Mouse (Mus musculus): ENCODE results near the gene Ormdl3. TPM values are rescaled to one million over a fixed set of nuclear protein-coding genes. Genes with fewer than 3 reads are reported as not detected.

Gene Ormdl3
- polyA plus RNA-seq (2012; rRNA removed; ENCODE audit: low replicate concordance): 218 and 235 TPM in 2 replicates

GRCm38 (mm10) chr11:98586892-98587563 lies at the start of gene Ormdl3:
TSS of gene Ormdl3 (minus strand) at chr11:98587368.

GRCm38 (mm10) chr11:98625611-98626410 lies 38.6 kb upstream of the Ormdl3 start, which contains the start of the genes Gm12355 and Gsdma3:
TSS of gene Gm12355 (minus strand) at chr11:98625661.
TSS of gene Gsdma3 (plus strand) at chr11:98626360.

GRCm38 (mm10) chr11:98597991-98598390 lies 10.8 kb upstream of the Ormdl3 start, which contains the start of gene Lrrc3c:
TSS of gene Lrrc3c (plus strand) at chr11:98598291.

GRCm38 (mm10) chr11:98550975-98551828 lies 36.0 kb downstream of the Ormdl3 start, which contains the start of gene Zpbp2:
TSS of gene Zpbp2 (plus strand) at chr11:98551097.

GRCm38 (mm10) chr11:98545711-98546231 lies 41.4 kb downstream of the Ormdl3 start, which contains the start of gene Ikzf3:
TSS of gene Ikzf3 (minus strand) at chr11:98546031.

Other genes with a start within 250 kb of the Ormdl3 start
- gene Ppp1r1b, start 239.0 kb downstream of the Ormdl3 start, polyA plus RNA-seq (2012; rRNA removed; ENCODE audit: low replicate concordance): 1.8 and 2.0 TPM in 2 replicates
- 88.0 and 123 TPM in 2 replicates for gene Stard3, start 229.0 kb downstream of the Ormdl3 start, polyA plus RNA-seq (2012; rRNA removed; ENCODE audit: low replicate concordance)
- gene Tcap, start 203.6 kb downstream of the Ormdl3 start, polyA plus RNA-seq (2012; rRNA removed; ENCODE audit: low replicate concordance): 0.53 and 504 TPM in 2 replicates
- gene Pnmt, start 200.9 kb downstream of the Ormdl3 start, polyA plus RNA-seq (2012; rRNA removed; ENCODE audit: low replicate concordance): 0.20 TPM in 1 of 2 replicates, not detected in the other
- gene Pgap3, start 186.9 kb downstream of the Ormdl3 start, polyA plus RNA-seq (2012; rRNA removed; ENCODE audit: low replicate concordance): 21.3 and 24.6 TPM in 2 replicates
- gene Erbb2, start 174.9 kb downstream of the Ormdl3 start, polyA plus RNA-seq (2012; rRNA removed; ENCODE audit: low replicate concordance): 22.4 and 29.5 TPM in 2 replicates
- gene Mien1, start 148.4 kb downstream of the Ormdl3 start, polyA plus RNA-seq (2012; rRNA removed; ENCODE audit: low replicate concordance): 48.3 and 68.1 TPM in 2 replicates
- gene Grb7, start 141.0 kb downstream of the Ormdl3 start, polyA plus RNA-seq (2012; rRNA removed; ENCODE audit: low replicate concordance): 29.3 and 38.8 TPM in 2 replicates
- gene Ikzf3, start 41.3 kb downstream of the Ormdl3 start, polyA plus RNA-seq (2012; rRNA removed; ENCODE audit: low replicate concordance): 19.7 and 38.8 TPM in 2 replicates
- 0.43 and 0.88 TPM in 2 replicates for gene Zpbp2, start 36.3 kb downstream of the Ormdl3 start, polyA plus RNA-seq (2012; rRNA removed; ENCODE audit: low replicate concordance)
- not detected in 2 replicates for gene Lrrc3c, start 10.9 kb upstream of the Ormdl3 start, polyA plus RNA-seq (2012; rRNA removed; ENCODE audit: low replicate concordance)
- gene Gm12355, start 38.3 kb upstream of the Ormdl3 start, polyA plus RNA-seq (2012; rRNA removed; ENCODE audit: low replicate concordance): not detected in 2 replicates
- gene Gsdma3, start 39.0 kb upstream of the Ormdl3 start, polyA plus RNA-seq (2012; rRNA removed; ENCODE audit: low replicate concordance): 0.52 TPM in 1 of 2 replicates, not detected in the other
- gene Gsdma2, start 59.4 kb upstream of the Ormdl3 start, polyA plus RNA-seq (2012; rRNA removed; ENCODE audit: low replicate concordance): not detected in 2 replicates
- gene Gsdma, start 77.0 kb upstream of the Ormdl3 start, polyA plus RNA-seq (2012; rRNA removed; ENCODE audit: low replicate concordance): 0.05 and 0.52 TPM in 2 replicates
- 169 and 195 TPM in 2 replicates for gene Psmd3, start 95.2 kb upstream of the Ormdl3 start, polyA plus RNA-seq (2012; rRNA removed; ENCODE audit: low replicate concordance)
- gene Csf3, start 113.9 kb upstream of the Ormdl3 start, polyA plus RNA-seq (2012; rRNA removed; ENCODE audit: low replicate concordance): 1.1 and 1.7 TPM in 2 replicates
- 75.8 and 98.2 TPM in 2 replicates for gene Med24, start 142.1 kb upstream of the Ormdl3 start, polyA plus RNA-seq (2012; rRNA removed; ENCODE audit: low replicate concordance)
- 88.4 and 134 TPM in 2 replicates for gene Thra, start 153.3 kb upstream of the Ormdl3 start, polyA plus RNA-seq (2012; rRNA removed; ENCODE audit: low replicate concordance)
- gene Nr1d1, start 188.0 kb upstream of the Ormdl3 start, polyA plus RNA-seq (2012; rRNA removed; ENCODE audit: low replicate concordance): 163 and 226 TPM in 2 replicates
- 38.4 and 55.7 TPM in 2 replicates for gene Msl1, start 208.1 kb upstream of the Ormdl3 start, polyA plus RNA-seq (2012; rRNA removed; ENCODE audit: low replicate concordance)
- gene Casc3, start 217.5 kb upstream of the Ormdl3 start, polyA plus RNA-seq (2012; rRNA removed; ENCODE audit: low replicate concordance): 37.2 and 39.8 TPM in 2 replicates
- 11.6 and 16.3 TPM in 2 replicates for gene Rapgefl1, start 249.4 kb upstream of the Ormdl3 start, polyA plus RNA-seq (2012; rRNA removed; ENCODE audit: low replicate concordance)

Data from mammary gland, adult 2 months (tissue).